Mouse (Mus musculus) ES-Bruce4 (cell line): ENCODE data around the gene Ccl1.

Experiments used
- CTCF ChIP-seq: IDR thresholded peaks from one replicate; pipeline ENCODE4 v1.8.1; 2011; ENCODE audit warnings: low read depth, low read length
- EP300 ChIP-seq: IDR thresholded peaks from 2 replicates; pipeline ENCODE4 v1.6.1; 2011; ENCODE audit warnings: low read depth, low read length; ENCODE audit not compliant: insufficient read depth
- POLR2A ChIP-seq: IDR thresholded peaks from one replicate; pipeline ENCODE4 v1.8.1; 2011; ENCODE audit warnings: low read length; ENCODE audit not compliant: insufficient read depth

DNA sequence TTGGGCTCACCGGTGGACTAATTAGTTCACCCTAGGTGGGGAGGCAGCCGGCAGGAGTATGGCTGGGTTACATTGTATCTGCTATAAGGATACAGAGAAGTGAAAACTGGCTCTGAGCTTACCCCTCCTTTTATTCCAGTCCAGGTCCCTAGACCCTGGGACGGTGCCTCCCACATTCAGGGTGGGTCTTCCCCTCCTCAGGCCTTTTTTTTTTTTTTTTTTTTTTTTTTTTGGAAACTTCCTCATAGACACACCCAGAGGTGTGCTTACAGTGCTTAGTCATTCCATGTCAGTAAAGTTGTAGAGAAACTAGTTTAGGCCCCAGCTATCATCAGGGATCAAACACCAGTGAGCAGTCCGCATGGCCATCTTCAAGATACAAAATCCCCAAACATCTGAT lies 7.6 kb downstream of the Ccl1 start:
- TF ChIP-seq CTCF, result no peak
- no peak for TF ChIP-seq EP300
- TF ChIP-seq POLR2A, result no peak
